Mouse (Mus musculus) heart, postnatal 4 days (tissue): ENCODE data around the gene Med18. TPM values are rescaled to one million over a fixed set of nuclear protein-coding genes. Genes with fewer than 3 reads are reported as not detected.
"Not testable (repeated sequence)": the region's sequence is repeated elsewhere in the genome, so short reads cannot be mapped to it uniquely, and the experiment has no call there.

Source experiments
- DNase-seq: peaks from one replicate; pipeline ENCODE4 v3.0.0; 2021
- total RNA-seq, 2 experiments: library from RNA; stranded (reverse); gene quantifications; 2 replicates each; pipeline ENCODE4 v1.2.3; 2021

Med18 gene
- total RNA-seq, 2 experiments from 2014 or later: 10.3 to 11.0 TPM

DNA sequence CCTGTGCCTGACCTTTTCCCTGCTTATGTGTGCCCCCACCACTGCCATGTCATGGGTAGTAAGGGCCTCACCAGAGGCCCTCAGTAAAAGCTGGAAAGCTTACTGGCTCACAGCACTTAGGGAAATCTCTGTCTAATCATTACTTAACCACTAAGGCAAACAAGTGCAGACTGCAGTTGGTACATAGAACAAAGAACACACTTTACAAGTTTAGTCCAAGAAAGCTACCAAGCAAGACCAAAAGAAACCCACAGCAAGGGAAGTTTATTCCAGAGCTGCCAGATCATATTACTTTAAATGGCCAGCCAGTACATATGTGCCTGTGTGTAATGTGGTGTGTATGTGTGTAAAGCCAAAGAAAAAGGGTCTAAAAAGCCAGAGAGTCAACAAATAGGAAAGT, 47.8 kb downstream of the Med18 start:
- DNase-seq: no peak

DNA sequence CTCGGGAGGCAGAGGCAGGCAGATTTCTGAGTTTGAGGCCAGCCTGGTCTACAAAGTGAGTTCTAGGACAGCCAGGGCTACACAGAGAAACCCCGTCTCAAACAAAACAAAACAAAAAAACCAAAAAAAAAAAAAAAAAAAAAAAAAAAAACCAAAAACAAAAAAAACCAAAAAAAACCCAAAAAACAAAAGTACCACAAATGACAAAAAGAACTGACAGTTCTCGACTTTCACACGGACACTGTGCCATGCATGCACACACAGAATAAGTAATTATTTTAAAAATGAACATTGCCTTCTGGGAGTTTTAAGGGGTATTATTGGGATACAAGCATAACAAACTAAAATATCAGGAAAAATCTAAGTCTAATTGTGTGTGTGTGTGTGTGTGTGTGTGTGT, 50.5 kb downstream of the Med18 start:
- not testable (repeated sequence) for DNase-seq

DNA sequence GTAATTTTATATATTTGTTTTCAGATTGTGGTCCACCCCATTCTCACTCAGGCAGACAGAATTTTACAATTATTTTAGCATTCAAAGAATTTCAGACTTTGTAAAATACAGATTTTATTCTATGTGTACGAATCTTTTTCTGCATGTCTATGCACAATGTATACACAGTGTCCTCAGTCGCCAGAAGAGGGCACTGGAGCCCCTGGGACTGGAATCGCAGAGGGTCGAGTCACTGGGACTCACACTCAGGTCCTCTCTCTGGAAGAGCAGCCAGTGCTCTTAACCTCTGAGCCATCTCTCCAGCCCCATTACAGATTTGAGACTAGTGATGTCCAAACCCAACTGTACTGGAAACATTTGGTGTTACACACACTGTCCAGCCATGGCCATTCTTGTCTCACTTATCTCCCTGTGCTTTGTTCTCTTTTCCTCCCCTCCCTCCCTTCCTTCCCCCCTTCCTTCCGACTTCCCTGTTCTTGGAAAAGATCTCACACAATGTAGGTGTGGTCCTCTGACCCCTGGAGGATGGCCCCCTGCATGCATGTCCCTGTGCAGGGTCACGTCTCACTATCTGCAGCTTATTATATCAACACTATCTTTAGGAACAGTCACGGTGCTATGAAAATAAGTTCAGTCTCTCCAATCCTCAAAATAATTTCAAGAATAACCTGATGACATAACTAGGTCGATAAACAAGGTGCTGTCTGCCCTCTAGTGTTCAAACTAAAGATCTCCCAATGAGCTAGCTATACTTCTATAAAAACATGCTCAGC, 52.2 kb downstream of the Med18 start:
- peak; percentile 39 for DNase-seq

DNA sequence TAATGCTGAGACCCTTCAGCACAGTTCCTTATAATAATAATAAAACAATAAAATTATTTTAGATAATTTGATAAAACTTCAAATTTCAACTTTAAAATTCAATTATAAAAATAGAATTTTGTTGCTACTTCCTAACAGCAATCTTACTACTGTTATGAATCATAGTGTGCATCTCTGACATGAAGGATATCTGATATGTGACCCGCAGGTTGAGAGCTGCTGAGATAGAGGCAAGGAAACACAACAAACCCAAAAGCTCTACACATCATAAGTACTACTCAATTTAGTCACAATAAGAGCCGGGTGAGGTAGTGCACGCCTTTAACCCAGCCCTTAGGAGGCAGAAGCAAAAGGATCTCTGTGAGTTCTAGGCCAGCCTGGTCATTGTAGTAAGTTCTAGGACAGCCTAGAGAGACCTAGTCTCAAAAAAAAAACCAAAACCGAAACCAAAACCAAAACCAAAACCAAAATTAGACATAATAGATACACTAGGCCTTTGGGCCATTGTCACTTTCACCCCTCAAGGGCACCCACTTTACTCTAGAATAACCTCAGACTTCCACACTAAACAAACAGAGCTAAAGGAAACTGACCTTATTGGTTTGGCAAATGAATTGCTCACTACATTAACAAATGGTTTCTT, 54.0 kb downstream of the Med18 start:
- no peak for DNase-seq

Other genes with a start within 250 kb of the Med18 start
- 10 to 100 TPM; 19.4 to 21.1 TPM for gene Gmeb1, start 202.3 kb downstream of the Med18 start, total RNA-seq
- 10 to 100 TPM; 20.2 to 23.8 TPM for gene Taf12, start 189.5 kb downstream of the Med18 start, total RNA-seq
- 1 to 10 TPM; 1.2 to 1.5 TPM for gene Rab42, start 160.5 kb downstream of the Med18 start, total RNA-seq
- 10 to 100 TPM; 33.5 to 39.1 TPM for gene Trnau1ap, start 134.4 kb downstream of the Med18 start, total RNA-seq
- 10 to 100 TPM; 25.1 to 25.3 TPM for gene Rcc1, start 110.3 kb downstream of the Med18 start, total RNA-seq
- gene Phactr4, start 41.4 kb downstream of the Med18 start, total RNA-seq: 10 to 100 TPM; 30.2 to 37.6 TPM
- gene Sesn2, start 46.6 kb upstream of the Med18 start, total RNA-seq: 1 to 10 TPM; 3.9 to 4.2 TPM
- gene Atpif1, start 69.7 kb upstream of the Med18 start, total RNA-seq: 100 to 1,000 TPM; 626 to 671 TPM
- 10 to 100 TPM; 77.0 to 79.0 TPM for gene Dnajc8, start 71.6 kb upstream of the Med18 start, total RNA-seq
- 1 to 10 TPM in 1 of 2 experiments, under 1 TPM in 1; 0.86 to 1.3 TPM for gene Ptafr, start 100.1 kb upstream of the Med18 start, total RNA-seq
- 10 to 100 TPM; 29.9 to 35.3 TPM for gene Eya3, start 175.1 kb upstream of the Med18 start, total RNA-seq